Mouse (Mus musculus) G1E (cell line): ENCODE results near the gene Pbx3. TPM values are rescaled to one million over a fixed set of nuclear protein-coding genes. Genes with fewer than 3 reads are reported as not detected.

ENCODE experiments used
- ATAC-seq: 2 replicates; pipeline ENCODE4 v1.8.0; 2016; ENCODE audit warnings: mild to moderate bottlenecking; ENCODE audit not compliant: insufficient number of reproducible peaks, poor library complexity, low FRiP score, severe bottlenecking; ENCODE audit errors: extremely low read depth
- DNase-seq: peaks from one replicate; pipeline ENCODE4 v3.0.0; 2012; ENCODE audit warnings: low spot score
- H3K27me3 ChIP-seq: 2 replicates; pipeline ENCODE4 v1.6.1; 2012; ENCODE audit warnings: mild to moderate bottlenecking, low read length, inconsistent platforms; ENCODE audit not compliant: insufficient read depth
- H3K36me3 ChIP-seq: replicated peaks from 2 replicates; pipeline ENCODE3; 2012; ENCODE audit warnings: mild to moderate bottlenecking, inconsistent platforms
- H3K4me1 ChIP-seq: 2 replicates; pipeline ENCODE4 v1.6.1; 2012; ENCODE audit warnings: low read depth, low read length, inconsistent platforms, mixed read lengths; ENCODE audit not compliant: insufficient read depth
- H3K4me3 ChIP-seq: 2 replicates; pipeline ENCODE4 v1.5.1; 2012; ENCODE audit warnings: low read depth, mild to moderate bottlenecking, inconsistent platforms, low read length, moderate library complexity, mixed read lengths
- H3K9me3 ChIP-seq: replicated peaks from 2 replicates; pipeline ENCODE4 v1.6.1; 2012; ENCODE audit warnings: inconsistent platforms
- CTCF ChIP-seq: IDR thresholded peaks from 2 replicates; pipeline ENCODE4 v1.5.1; 2012; ENCODE audit warnings: low read depth, low read length, inconsistent platforms, mixed read lengths
- GATA1 ChIP-seq: IDR thresholded peaks from 2 replicates; pipeline ENCODE4 v1.6.1; 2012; ENCODE audit warnings: borderline replicate concordance, low read length, inconsistent platforms, mixed read lengths
- GATA2 ChIP-seq: IDR thresholded peaks from 2 replicates; pipeline ENCODE4 v1.6.1; 2012; ENCODE audit warnings: low read depth, low read length, inconsistent platforms, borderline replicate concordance
- POLR2AphosphoS5 ChIP-seq: IDR thresholded peaks from 2 replicates; pipeline ENCODE4 v1.6.1; 2012; ENCODE audit warnings: low read depth, low read length, inconsistent platforms; ENCODE audit not compliant: insufficient replicate concordance
- TAL1 ChIP-seq: conservative IDR thresholded peaks from 2 replicates; pipeline ENCODE4 v1.6.1; 2012; ENCODE audit warnings: low read depth, low read length, inconsistent platforms, mixed read lengths
- polyA plus RNA-seq: library from polyadenylated mRNA; stranded (reverse); fragments of >175 nt; gene quantifications from 2 replicates; pipeline ENCODE4 v1.2.3, GENCODE M21; 2012
- total RNA-seq, 2 experiments: library from RNA; stranded (forward) in 1 of 2; stranded (reverse) in 1 of 2; fragments of 200-1000 nt in 1 of 2; fragments of >200 nt in 1 of 2; fragmentation: Nextera tagmentation in 1 of 2; gene quantifications; 2 replicates each; pipeline ENCODE4 v1.2.3; 2014 to 2017

The Pbx3 gene
- total and polyA plus RNA-seq, 3 experiments, result 13.6 to 40.0 (median 15.9) TPM

DNA sequence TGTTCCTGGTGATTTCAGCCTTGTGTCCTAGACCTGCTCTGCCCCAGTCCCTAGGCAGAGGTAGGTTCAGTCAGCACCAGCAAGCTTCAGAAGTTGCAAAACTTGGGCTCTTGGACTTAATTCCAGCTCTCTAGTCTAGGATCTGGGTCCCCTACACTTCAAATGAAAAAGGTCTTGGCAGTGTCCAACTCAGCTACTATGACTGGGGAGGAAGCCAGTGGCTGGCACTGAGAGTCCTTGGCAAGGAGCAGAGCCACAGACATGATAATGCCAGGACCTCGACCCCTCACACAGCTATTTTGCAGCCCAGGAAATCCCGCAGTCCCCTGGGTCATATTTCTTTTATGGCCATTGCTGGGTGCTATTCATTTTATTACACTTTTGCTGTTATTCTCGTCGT lies 225.9 kb downstream of the Pbx3 start:
- Histone ChIP-seq H3K27me3 (peaks cover 2% of the 10 kb centered on the region; the same call in 1 of the 2 replicates), H3K9me3 (no peaks in the 10 kb centered on the region), H3K36me3 (no peaks in the 10 kb centered on the region), H3K4me1 (no peaks in the 10 kb centered on the region), H3K4me3 (no peak overlapping the region)
- DNase-seq, result no peak
- no peak for TF ChIP-seq POLR2AphosphoS5
- no peak for TF ChIP-seq TAL1
- TF ChIP-seq CTCF, result no peak
- TF ChIP-seq GATA2, result no peak
- TF ChIP-seq GATA1, result no peak
- ATAC-seq, result no peak

- no peaks in the 10 kb centered on the region for H3K4me1 ChIP-seq
- peaks cover 2% of the 10 kb centered on the region; the same call in 1 of the 2 replicates for H3K27me3 ChIP-seq
- TF ChIP-seq CTCF (no peak), POLR2AphosphoS5 (no peak), GATA1 (no peak), GATA2 (no peak), TAL1 (no peak)
- DNase-seq, result no peak
- no peaks in the 10 kb centered on the region for H3K36me3 ChIP-seq
- no peak overlapping the region for H3K4me3 ChIP-seq
- no peak for ATAC-seq
- H3K9me3 ChIP-seq, result no peaks in the 10 kb centered on the region
Observed at GRCm38 (mm10) chr2:34146431-34146830, 226.5 kb downstream of the Pbx3 start.

- no peak for ATAC-seq
- H3K27me3 ChIP-seq, result no peaks in the 10 kb centered on the region; the same call in 1 of the 2 replicates
- H3K4me1 ChIP-seq, result no peaks in the 10 kb centered on the region
- H3K9me3 ChIP-seq, result no peaks in the 10 kb centered on the region
- H3K4me3 ChIP-seq, result no peak overlapping the region
- TF ChIP-seq GATA1 (no peak), POLR2AphosphoS5 (no peak), GATA2 (no peak), TAL1 (no peak), CTCF (no peak)
- DNase-seq, result no peak
- no peaks in the 10 kb centered on the region for H3K36me3 ChIP-seq
Observed at GRCm38 (mm10) chr2:34139470-34140158, 233.3 kb downstream of the Pbx3 start.

- no peaks in the 10 kb centered on the region for H3K36me3 ChIP-seq
- no peak overlapping the region for H3K4me3 ChIP-seq
- H3K4me1 ChIP-seq, result no peaks in the 10 kb centered on the region
- H3K9me3 ChIP-seq, result no peaks in the 10 kb centered on the region
- DNase-seq, result no peak
- TF ChIP-seq GATA2 (no peak), POLR2AphosphoS5 (no peak), TAL1 (no peak), CTCF (no peak)
- no peak for ATAC-seq
- H3K27me3 ChIP-seq, result peaks cover 12% of the 10 kb centered on the region
Observed at GRCm38 (mm10) chr2:34135316-34135715, 237.6 kb downstream of the Pbx3 start.

DNA sequence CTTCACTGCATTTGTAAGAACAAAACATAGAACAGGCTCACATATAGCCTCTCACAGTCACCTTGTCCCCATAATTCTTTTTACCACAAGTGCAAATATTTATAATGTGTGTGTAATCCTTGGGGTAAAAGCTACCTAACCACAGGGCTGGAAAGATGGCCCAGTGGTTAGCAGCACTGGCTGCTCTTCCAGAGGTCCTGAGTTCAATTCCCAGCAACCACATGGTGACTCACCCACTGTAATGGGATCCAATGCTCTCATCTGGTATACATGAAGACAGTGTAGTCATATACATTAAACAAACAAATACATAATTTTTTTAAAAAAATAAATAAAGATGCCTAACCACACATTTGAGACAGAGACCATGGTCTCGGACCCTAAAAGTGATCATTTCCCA lies 240.2 kb downstream of the Pbx3 start:
- ATAC-seq (no peak), DNase-seq (no peak)
- Histone ChIP-seq H3K27me3 (peaks cover 22% of the 10 kb centered on the region), H3K4me1 (no peaks in the 10 kb centered on the region), H3K4me3 (no peak overlapping the region), H3K9me3 (no peaks in the 10 kb centered on the region), H3K36me3 (no peaks in the 10 kb centered on the region)
- TF ChIP-seq CTCF (no peak), GATA2 (no peak), GATA1 (no peak), POLR2AphosphoS5 (no peak), TAL1 (no peak)

- H3K36me3 ChIP-seq, result no peaks in the 10 kb centered on the region
- DNase-seq (no peak), ATAC-seq (no peak)
- H3K9me3 ChIP-seq, result no peaks in the 10 kb centered on the region
- H3K27me3 ChIP-seq, result peaks cover 29% of the 10 kb centered on the region
- no peaks in the 10 kb centered on the region for H3K4me1 ChIP-seq
- TF ChIP-seq TAL1 (no peak), GATA2 (no peak), CTCF (no peak), POLR2AphosphoS5 (no peak), GATA1 (no peak)
- no peak overlapping the region for H3K4me3 ChIP-seq
Observed at GRCm38 (mm10) chr2:34129674-34130267, 243.2 kb downstream of the Pbx3 start.
